ENCODE assay signal across 8 mouse cellular contexts in genomic region chr14:8355999-8356501, GRCm38 (mm10). TPM values are rescaled to one million over a fixed set of nuclear protein-coding genes. Genes with fewer than 3 reads are reported as not detected.
A peak's percentile ranks its signal among the peaks of the same experiment; 100 is the strongest.
DNase-seq lines count a peak whose midpoint lies in the region; ATAC-seq and TF ChIP-seq lines count a peak whose summit lies in the region.

No protein-coding gene starts in this region.

- peaks cover 0 to 5% of the 10 kb centered on the region in 2 experiments; a peak in 2 of 4 replicates for H3K4me1 ChIP-seq in liver, embryonic 14.5 days (replicated peaks; ENCODE audit: control insufficient read depth in 2 of 2, insufficient read depth in 2 of 2, low read length in 1 of 2)
- no peaks in the 10 kb centered on the region for H3K4me1 ChIP-seq in neural tube, embryonic 14.5 days (ENCODE audit: control insufficient read depth, insufficient read depth, low read length)
- H3K4me1 ChIP-seq in testis, adult 2 months (ENCODE audit: control insufficient read depth, insufficient read depth, low read length), result no peaks in the 10 kb centered on the region

- no peak overlapping the region for H3K4me2 ChIP-seq in liver, embryonic 14.5 days (ENCODE audit: low read depth)
- H3K4me2 ChIP-seq in neural tube, embryonic 14.5 days (ENCODE audit: low read depth, low read length), result no peak overlapping the region

- TF ChIP-seq POLR2A in testis, adult 2 months (IDR thresholded peaks at IDR 0.05; ENCODE audit: control insufficient read depth, low read depth, low read length), result no peak

- TF ChIP-seq CTCF in liver, embryonic 14.5 days (IDR thresholded peaks at IDR 0.05; ENCODE audit: low read depth), result peak; percentile 92
- TF ChIP-seq CTCF in testis, adult 2 months (IDR thresholded peaks at IDR 0.05; ENCODE audit: control insufficient read depth, insufficient read depth, insufficient replicate concordance, low read depth, low read length), result peak; percentile 95

- no peak for TF ChIP-seq EP300 in liver, embryonic 14.5 days (IDR thresholded peaks at IDR 0.05; ENCODE audit: low read depth)

- peak; percentile 86 for DNase-seq in 416B (ENCODE audit: low read depth)
- DNase-seq in adrenal gland, postnatal 10 days, result peak; percentile 82
- peak; percentile 61 for DNase-seq in embryo, embryonic 11.5 days (ENCODE audit: low read depth, low spot score)
- DNase-seq in heart, postnatal 10 days, result peak; percentile 66 to 84
- peak; percentile 74 to 76 for DNase-seq in kidney, postnatal 25 days
- DNase-seq in liver, embryonic 14.5 days (ENCODE audit: low read depth in 3 of 3, low spot score in 3 of 3), result peak; percentile 16 to 23 (median 20)

- no peaks in the 10 kb centered on the region for H3K36me3 ChIP-seq in liver, embryonic 14.5 days (replicated peaks; ENCODE audit: control insufficient read depth, insufficient read depth, low read depth)
- H3K36me3 ChIP-seq in neural tube, embryonic 14.5 days (ENCODE audit: control insufficient read depth, insufficient read depth, low read length), result no peaks in the 10 kb centered on the region
- no peaks in the 10 kb centered on the region for H3K36me3 ChIP-seq in testis, adult 2 months (ENCODE audit: control insufficient read depth, insufficient read depth, low read length)

- no peaks in the 10 kb centered on the region for H3K9me3 ChIP-seq in liver, embryonic 14.5 days (ENCODE audit: control insufficient read depth, low read length)
- no peaks in the 10 kb centered on the region for H3K9me3 ChIP-seq in neural tube, embryonic 14.5 days (ENCODE audit: control insufficient read depth, low read length)

- H3K27me3 ChIP-seq in liver, embryonic 14.5 days (ENCODE audit: control insufficient read depth, insufficient read depth, low read length), result no peaks in the 10 kb centered on the region
- H3K27me3 ChIP-seq in neural tube, embryonic 14.5 days (ENCODE audit: control insufficient read depth, insufficient read depth, low read length), result no peaks in the 10 kb centered on the region
- no peaks in the 10 kb centered on the region for H3K27me3 ChIP-seq in testis, adult 2 months (ENCODE audit: control insufficient read depth, insufficient read depth, low read length)

- no peak overlapping the region for H3K27ac ChIP-seq in liver, embryonic 14.5 days
- H3K27ac ChIP-seq in neural tube, embryonic 14.5 days (ENCODE audit: low read depth, low read length), result no peak overlapping the region
- no peak overlapping the region for H3K27ac ChIP-seq in testis, adult 2 months (ENCODE audit: control insufficient read depth, insufficient read depth, low read depth, low read length)

- intact Hi-C loops in heart, postnatal 10 days (cut with DNase I), result loop anchor here (2.0 to 10.0 kb wide), 2 partner anchors 105 to 249 kb away; no protein-coding TSS in a partner anchor

- no peak for ATAC-seq in liver, embryonic 14.5 days (ENCODE audit: insufficient read depth)
- peak; percentile 85 for ATAC-seq in neural tube, embryonic 14.5 days (ENCODE audit: low read depth)

- no peak overlapping the region for H3K9ac ChIP-seq in liver, embryonic 14.5 days (replicated peaks)
- H3K9ac ChIP-seq in neural tube, embryonic 14.5 days (replicated peaks; ENCODE audit: low read depth, low read length), result no peak overlapping the region

- WGBS in liver, embryonic 14.5 days (ENCODE audit: insufficient replicate concordance), result 25% methylated on average over 6 of the region's 6 CpGs
- 29% methylated on average over 6 of the region's 6 CpGs for WGBS in neural tube, embryonic 14.5 days

- H3K4me3 ChIP-seq in liver, embryonic 14.5 days (ENCODE audit: insufficient read depth in 1 of 2, low read depth in 2 of 2, low read length in 2 of 2), result no peak overlapping the region
- H3K4me3 ChIP-seq in neural tube, embryonic 14.5 days (ENCODE audit: low read depth, low read length), result no peak overlapping the region
- H3K4me3 ChIP-seq in testis, adult 2 months (ENCODE audit: control insufficient read depth, low read depth, low read length), result no peak overlapping the region

RNA-seq across cellular contexts. Expression of gene Oit1, which starts 22.5 kb away (rescaled TPM):
- total RNA-seq in adrenal gland, postnatal 10 days (2021), result not detected
- total RNA-seq in heart, postnatal 10 days (2021), result not detected
- polyA plus RNA-seq in liver, embryonic 14.5 days (2012; rRNA removed), result 0.02 and 0.10 TPM in 2 replicates
- not detected in 2 replicates for polyA plus RNA-seq in liver, embryonic 14.5 days (2014; fragmentation: Nextera tagmentation; extraction: Ambion mirVana)
- not detected in 2 replicates for polyA plus RNA-seq in neural tube, embryonic 14.5 days (2014; fragmentation: Nextera tagmentation; extraction: Ambion mirVana)
- polyA plus RNA-seq in testis, adult 2 months (2012; rRNA removed), result 60.7 and 64.7 TPM in 2 replicates

RNA-seq across cellular contexts. Expression of gene Fam107a, which starts 38.2 kb away (rescaled TPM):
- total RNA-seq in adrenal gland, postnatal 10 days (2021), result 1 to 10 TPM; 2.0 to 5.2 TPM
- total RNA-seq in heart, postnatal 10 days (2021), result 10 to 100 TPM in 1 of 2 experiments, 1 to 10 TPM in 1; 2.7 to 11.2 TPM
- 0.03 and 0.06 TPM in 2 replicates for polyA plus RNA-seq in liver, embryonic 14.5 days (2012; rRNA removed)
- polyA plus RNA-seq in liver, embryonic 14.5 days (2014; fragmentation: Nextera tagmentation; extraction: Ambion mirVana), result not detected in 2 replicates
- polyA plus RNA-seq in neural tube, embryonic 14.5 days (2014; fragmentation: Nextera tagmentation; extraction: Ambion mirVana), result 0.07 and 0.13 TPM in 2 replicates
- 1.3 and 2.4 TPM in 2 replicates for polyA plus RNA-seq in testis, adult 2 months (2012; rRNA removed)

Comparison
In these comparisons a context has a peak if more than half of its experiments do, and no peak if none do; other contexts are left out.
1. DNase-seq: peak in every context shown above with its lines; median percentile 86 in 416B; 82 in adrenal gland, postnatal 10 days; 75 in heart, postnatal 10 days; 75 in kidney, postnatal 25 days; 61 in embryo, embryonic 11.5 days; 20 in liver, embryonic 14.5 days.
2. RNA of gene Oit1, which starts 22.5 kb away (polyA plus RNA-seq): 60.7 to 64.7 TPM in testis, adult 2 months; 0.02 to 0.10 TPM in liver, embryonic 14.5 days and not detected in neural tube, embryonic 14.5 days; every median in the first group is over 10 times any median in the second.